Mouse (Mus musculus): ENCODE measurements at regions not wholly inside any gene's neighbourhood (a gene's known extent, or its start where the extent isn't known, plus 50 kb on each side); places are given as distances from the start of the nearest gene placed in this dataset.
"Not testable (repeated sequence)": the region's sequence is repeated elsewhere in the genome, so short reads cannot be mapped to it uniquely, and the experiment has no call there.

DNA sequence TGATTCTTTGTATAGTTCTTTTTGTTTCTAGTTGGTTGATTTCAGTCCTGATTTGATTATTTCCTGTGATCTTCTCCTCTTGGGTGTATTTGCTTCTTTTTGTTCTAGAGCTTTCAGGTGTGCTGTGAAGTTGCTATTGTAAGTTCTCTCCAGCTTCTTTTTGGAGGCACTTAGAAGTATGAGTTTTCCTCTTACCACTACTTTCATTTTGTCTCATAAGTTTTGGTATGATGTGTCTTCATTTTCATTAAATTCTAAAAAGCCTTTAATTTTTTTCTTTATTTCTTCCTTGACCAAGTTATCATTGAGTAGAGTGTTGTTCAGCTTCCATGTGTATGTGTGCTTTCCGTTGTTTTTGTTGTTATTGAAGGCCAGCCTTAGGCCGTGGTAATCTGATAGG, 195.3 kb upstream of the Btg1 start:
- DNase-seq (ENCODE audit: low spot score in 2 of 2), result not testable (repeated sequence)

DNA sequence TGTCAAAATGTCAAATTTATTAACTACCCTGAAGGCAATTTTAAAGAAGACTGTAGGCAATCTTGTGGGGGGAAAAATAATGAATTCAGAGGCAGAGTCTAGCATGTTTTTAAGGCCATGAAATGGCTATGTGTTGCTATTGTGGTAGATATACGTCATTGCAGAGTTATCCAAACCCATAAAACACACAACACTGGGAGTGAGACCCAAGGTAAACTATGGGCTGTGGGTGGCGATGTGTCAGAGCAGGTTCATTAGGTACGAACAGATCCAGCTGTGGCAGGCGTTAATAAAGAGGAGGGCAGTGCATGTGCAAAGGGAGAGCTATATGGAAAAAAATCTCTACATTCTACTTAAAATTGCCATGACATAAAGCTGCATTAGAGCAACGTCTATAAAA, 189.4 kb upstream of the Btg1 start:
- DNase-seq (ENCODE audit: low spot score in 2 of 2), result no peak

DNA sequence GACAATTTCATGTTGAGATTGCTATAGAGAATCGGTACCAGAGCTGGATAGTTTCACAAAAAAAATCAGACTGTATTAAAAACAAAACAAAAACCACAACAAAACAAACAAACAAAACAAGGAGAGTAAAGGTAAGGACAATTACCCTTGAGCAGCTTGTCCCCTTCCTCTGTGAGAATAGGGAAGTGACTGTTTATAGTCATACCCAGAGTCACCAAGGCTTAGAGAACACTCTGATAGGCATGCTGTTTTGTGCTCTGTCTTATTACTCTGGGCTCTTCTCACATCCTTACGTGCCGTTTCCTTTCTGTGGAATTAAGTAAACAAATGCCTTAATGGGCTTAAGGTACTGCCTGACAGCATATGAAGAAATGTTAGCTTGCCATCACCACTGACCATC, 186.7 kb upstream of the Btg1 start:
- DNase-seq (ENCODE audit: low spot score in 2 of 2), result no peak

DNA sequence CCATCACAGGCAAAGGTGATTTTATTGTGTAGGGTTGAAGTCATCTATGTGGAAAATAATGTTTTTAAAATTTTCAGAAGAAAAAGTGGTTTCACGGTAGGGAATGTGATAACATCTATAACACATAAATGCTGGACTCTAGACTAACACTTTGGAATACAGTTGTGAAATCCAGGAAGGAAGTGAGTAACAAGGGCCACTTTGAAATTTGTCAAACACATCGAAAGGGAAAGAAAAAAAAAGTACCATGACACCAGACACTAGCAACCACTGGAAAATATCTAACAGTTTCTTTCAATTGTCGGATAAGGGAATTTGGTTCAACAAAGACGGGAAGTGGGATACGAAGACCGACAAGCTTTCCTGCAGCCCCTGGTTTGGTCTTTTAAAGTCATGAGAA, 181.7 kb upstream of the Btg1 start:
- DNase-seq (ENCODE audit: low spot score in 2 of 2), result no peak

DNA sequence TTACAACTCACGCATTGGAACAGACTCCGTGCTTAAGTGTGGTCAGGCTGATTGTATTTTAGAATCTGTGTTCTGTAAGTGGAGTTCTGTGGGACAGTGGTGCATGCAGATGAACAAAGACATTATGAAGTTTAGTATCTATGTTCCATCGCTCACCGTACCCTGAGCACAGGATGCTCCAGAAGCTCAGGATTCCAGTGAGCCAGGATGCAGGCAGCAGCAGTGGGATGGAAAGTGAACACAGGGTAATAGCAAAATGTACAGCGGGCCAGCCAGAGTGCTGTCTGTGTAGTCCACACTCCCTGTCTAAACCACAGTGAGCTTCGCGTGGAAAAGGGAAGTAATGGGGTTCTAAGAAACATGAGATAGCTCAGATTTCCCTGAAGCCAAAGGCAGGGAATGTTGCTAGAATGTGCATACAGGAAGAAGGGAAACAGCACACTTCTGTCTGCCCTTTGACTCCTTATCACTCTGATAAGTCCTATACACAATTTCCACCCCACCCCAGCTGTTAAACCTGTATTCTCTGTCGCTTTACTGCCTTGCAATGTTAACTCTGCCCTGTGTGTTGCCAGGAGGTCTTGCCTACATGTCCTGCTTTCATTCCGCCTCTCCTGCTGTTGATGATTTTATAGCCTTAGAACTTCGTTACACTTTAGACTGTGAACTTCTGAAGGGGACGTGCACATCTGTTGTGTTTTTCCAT, 178.3 kb upstream of the Btg1 start:
- no peak for DNase-seq (ENCODE audit: low spot score in 2 of 2)

DNA sequence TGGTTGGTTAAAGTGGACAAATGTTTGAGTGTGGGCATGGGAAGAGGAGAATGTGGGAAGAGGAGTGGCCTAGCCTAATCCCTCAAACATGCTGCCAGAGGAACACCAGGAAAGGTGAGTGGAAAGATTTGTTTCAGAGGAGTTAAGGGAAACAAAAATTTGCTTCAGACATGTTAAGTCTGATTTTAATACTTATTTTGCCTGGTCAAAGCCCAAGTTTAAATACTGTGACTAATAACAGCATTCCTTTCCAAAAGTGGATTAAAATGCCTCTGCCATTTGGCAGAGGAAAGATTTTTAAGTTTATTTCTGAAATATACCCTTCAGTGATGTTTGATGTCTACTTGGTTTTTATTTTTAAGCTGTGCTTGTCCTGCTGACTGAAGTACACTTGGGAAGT, 174.6 kb upstream of the Btg1 start:
- no peak for DNase-seq (ENCODE audit: low spot score in 2 of 2)

DNA sequence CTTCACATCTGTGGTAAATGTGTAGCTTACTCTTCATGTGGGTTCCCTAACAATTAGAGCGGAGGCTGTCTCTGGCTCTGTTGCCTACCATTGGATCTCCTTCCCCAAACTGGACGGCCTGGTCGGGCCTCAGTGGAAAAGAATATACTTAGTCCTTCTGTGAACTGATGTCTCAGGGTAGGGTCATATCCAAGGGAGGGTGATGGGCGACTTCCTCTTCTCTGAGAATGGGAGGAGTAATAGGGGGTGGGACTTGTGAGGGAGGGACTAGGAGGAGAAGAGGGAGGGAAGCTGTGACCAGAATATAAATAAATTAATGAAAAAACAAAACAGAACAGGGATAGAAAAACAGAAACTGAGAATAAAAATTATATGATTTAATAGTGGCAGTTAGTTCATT, 166.5 kb upstream of the Btg1 start:
- no peak for DNase-seq (ENCODE audit: low spot score in 2 of 2)

DNA sequence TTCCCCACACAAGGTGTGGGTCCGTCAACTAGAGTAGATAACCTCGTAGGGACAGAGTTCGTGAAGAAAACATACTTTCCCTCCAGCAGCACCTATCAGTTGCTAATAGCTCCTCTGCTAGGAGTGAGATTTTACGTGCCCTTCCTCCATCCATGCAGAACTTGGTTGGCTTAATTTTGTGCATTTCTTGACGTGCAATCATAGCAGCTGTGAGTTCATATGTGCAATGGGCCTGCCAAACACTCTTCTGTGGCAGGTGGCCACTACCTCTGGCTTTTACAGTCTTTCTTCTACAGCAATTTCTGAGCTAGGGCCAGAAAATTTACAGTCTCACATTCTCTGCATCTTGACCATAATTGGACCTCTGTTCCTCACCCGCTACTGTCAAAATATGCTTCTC, 161.9 kb upstream of the Btg1 start:
- DNase-seq (ENCODE audit: low spot score in 2 of 2), result no peak

DNA sequence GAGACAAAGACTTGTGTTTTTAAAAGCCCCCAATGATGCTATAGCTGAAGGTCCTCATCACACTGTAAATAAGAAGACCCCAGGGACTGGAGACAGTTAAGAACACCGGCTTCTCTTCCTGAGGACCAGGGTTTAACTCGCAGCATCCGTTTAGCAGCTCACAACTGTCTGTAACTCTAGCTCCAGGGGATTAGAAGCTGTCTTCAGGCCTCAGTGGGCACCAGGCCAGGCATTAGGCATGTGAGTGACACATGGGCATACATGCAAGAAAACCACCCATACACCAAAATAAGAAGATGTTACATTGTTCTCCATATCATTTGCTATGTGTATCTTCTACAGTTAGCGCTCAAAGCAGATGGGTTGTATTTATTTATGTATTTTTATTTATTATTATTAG, 158.3 kb upstream of the Btg1 start:
- DNase-seq (ENCODE audit: low spot score in 2 of 2), result no peak

DNA sequence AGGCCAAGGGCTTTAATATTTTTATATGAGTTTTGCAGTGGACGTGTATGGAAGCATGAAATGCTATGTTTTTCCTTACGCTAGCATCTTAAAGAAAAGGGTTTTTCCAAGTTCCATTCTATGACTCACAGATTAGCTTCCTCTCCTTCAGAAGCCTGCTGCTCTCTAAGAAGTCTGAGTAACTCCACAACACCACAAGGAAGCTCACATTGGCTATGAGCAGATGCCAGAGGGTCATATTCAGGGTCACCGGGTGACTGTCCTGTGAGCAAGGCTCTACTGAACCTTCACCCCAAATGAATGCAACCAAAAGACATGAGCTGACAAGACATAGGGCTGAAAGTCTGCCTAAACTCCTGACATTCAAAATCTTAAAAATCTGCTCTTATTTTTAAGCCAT, 157.6 kb upstream of the Btg1 start:
- no peak for DNase-seq (ENCODE audit: low spot score in 2 of 2)

DNA sequence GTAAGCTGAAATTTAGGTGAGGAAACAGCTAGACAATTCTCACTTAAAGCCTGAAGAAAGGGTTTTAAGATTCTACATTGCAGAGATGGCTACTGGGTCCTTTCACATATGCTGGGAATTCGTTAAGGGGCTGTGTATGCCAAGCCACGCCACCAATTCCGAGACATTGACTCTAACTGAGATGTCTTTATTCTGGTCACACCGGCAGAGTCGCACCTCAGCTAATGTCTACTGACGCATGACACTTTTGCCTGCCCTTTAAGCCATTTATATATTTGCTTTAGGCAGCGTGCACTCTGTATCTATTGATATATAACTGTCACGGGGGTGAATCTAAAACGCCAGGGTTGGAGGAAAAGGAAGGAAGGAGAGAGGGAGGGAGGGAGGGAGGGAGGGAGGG, 156.7 kb upstream of the Btg1 start:
- DNase-seq (ENCODE audit: low spot score in 2 of 2), result no peak

DNA sequence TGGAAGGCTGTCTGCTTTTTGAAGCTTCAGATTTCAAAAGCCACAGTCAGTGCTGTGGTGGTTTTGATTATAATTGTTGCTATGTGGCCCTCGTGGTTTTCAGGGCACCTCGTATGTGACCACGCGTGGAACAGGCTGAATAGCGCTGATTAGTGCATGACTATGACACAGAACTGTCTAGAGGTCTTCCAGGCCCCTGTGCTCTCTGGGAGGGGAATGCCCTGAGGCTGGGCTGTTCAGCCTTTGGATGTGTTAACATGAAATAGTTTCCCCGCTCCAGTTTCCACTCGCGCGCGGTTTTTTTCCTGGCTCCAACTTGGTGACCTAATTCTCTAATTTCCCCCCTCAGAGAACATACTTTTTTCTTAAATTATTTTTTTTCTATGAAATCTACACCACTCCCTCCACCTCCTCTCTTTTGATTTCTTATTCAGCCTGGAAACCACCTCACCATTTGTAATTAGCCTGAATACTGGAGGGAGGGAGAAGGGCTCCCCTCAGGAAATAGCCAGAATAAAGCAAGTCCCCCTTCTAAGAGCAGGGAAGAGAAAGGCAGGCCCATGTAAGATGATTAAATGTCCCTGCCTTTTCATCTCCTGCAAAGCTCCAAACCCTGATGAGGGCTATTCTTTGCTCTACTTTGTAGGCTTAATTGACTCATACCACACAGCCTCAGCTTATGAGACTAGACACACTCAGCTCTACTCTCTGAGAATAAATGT, 156.0 kb upstream of the Btg1 start:
- DNase-seq (ENCODE audit: low spot score in 2 of 2), result no peak

DNA sequence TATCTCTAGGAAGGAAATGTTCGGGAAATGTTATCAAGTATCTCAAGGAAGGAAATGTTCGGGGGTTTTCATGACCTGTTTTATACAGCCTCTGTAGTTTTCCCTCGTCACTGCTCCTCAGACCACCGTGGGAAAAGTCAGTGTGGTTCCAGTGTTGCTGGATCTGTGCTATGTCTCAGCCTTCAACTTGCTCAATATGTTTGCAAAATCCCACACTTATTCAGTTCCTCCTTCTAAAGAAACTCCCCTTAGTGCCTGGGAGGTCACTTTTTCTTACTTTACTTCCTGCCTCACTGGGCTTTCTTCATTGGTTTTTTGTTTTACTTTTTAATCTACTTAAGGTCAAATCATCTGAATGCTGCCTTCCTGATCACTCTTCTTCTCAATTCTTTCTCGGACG, 150.8 kb upstream of the Btg1 start:
- no peak for DNase-seq (ENCODE audit: low spot score in 2 of 2)

DNA sequence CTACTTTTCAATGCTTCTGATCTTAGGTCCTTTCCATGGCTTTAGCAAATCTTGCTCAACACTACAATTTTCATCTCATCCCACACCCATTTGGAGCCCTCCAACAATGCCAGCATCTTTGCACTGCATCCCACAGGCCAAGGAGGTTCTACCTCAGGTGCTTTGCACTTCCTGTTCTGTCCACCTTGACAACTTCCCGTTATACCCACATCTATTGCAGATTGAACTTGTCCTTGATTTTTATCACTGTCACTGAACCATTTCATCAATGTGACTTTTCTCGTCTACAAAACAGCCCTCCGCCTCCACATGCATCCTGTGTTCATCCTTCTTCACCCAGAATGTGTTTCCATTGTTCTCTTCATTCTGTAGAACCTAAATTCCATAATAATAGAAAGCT, 150.0 kb upstream of the Btg1 start:
- DNase-seq (ENCODE audit: low spot score in 2 of 2), result no peak

DNA sequence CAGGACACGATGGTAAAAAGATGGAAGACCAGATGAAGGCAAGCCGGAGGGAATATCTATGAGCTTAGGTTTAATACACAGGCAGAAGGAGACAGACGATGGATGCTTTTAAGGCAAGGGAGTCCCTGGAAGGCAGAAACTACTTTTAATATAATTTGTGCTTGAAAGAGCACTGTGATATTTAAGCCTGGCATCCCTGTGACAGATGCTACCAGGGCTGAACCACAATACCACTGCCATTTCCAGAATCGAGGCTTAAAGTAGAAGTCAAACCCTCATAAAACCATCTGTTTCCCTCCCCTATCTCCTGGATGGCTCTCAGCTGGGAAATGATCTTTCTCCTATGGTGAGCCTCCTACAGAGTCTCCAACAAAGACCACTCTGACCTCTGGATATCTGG, 149.1 kb upstream of the Btg1 start:
- DNase-seq (ENCODE audit: low spot score in 2 of 2), result peak in 1 of 2 experiments; percentile 24

DNA sequence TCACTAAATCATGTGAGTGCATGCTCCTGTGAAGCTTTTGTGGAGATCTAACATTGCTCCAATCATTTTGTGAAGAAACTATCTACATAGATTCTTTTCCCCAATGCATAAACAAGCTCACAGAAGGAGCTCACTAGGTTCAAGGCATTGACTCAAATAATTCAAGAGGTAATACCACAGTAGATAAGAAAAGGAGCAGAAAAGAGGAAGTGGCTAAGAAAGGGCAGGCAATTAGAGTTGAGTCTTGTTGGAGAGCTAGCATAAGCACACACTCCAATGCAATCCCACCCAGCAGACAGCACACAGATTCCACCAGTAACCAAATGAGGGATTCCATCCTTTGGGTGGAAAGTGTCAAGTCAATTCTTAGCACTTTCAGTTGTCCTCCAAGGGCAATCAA, 145.3 kb upstream of the Btg1 start:
- no peak for DNase-seq (ENCODE audit: low spot score in 2 of 2)

DNA sequence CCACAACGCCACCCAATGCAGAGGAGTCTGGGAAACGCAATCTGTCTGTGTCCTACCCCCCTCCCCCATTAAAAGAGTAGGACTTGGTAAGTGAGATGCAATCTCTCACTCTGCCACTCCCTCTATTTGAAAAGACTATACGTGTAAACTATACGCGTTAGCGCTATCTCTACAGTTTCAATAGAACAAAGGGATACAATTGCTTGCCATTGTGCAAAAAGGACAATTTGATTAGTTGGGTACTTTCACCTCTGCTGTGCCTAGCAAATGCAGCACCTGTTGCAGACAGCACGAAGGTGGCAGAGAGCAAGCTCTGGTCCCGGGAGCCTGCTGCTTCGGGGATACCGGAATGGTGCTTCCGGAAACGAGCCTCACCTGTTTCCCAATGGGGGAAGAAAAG, 137.5 kb upstream of the Btg1 start:
- no peak for DNase-seq (ENCODE audit: low spot score in 2 of 2)

DNA sequence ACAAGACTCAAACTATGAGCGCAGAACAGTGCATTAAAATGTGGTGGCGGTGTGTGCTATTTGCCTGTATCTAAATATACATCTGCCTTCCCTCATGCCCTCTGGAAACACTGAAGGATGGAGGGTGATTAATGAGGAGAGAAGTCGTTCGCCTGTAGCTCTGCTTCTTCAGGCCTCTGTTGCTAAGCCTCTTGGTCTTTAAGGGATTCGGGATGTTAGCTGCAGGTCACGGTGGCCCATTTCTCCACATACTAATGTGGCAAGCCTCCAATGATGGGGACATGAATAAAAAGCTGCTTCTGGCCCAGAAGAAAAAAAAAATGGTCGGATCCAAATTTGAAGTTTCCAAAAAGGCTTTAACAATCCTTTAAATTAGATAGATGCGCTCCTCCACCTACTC, 137.0 kb upstream of the Btg1 start:
- no peak for DNase-seq (ENCODE audit: low spot score in 2 of 2)

DNA sequence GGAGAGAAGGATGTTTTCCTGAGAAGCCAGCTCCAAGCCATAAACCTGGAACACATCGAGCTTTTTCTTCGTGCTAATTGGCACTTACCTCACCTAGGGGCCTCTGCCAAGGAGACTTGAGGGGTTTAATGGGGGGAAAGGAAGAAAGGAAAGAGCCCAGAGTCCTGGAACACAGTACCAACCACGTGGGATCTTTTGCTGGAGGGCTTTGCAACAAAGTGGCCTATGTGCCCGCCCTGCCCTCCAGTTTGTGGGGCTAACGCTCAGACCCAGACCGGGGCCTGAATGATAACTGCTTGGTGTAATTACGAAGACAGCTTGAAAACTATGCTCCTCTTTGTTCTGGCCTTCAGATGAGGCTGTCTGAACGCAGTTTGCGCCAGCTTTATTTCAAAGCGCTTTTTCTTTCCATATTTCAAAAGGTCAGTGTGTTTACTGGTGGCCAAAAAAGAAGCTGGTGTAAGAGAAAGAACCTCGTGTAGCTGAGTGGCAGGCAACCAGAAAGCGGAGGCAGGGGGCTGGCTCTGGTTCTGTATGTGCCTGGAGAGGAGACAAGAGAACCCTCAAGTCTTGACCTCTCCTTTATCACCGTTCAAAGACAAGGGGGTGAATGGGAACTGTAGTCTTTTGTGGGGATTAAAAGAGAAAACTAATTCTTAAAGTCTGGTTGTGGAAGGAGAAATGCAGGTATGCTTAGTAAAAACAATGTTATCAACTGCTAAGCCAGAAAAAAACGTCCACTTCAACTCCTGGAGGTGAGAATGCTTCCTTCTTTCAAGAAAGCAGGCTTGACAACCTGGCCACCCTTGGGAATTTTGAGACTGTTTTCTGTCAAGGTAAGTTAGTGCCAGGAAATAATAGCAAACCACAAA, 136.1 kb upstream of the Btg1 start:
- DNase-seq (ENCODE audit: low spot score in 2 of 2), result peak; percentile 73 to 81

DNA sequence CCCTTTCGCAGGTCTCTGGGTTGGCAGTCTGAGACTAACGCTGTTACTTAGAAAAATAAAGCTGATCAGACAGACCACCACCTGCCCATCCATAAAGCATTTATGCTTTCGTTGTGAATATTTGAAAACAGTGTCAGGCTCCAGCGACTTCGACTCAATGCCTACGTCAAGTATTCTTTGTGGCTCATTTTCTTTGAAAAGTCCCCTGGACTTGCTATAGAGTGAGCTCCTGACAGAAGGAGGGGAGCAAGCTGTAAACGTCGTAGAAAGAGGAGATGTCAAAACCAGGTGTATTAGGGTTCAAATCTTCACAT, 135.5 kb upstream of the Btg1 start:
- no peak for DNase-seq (ENCODE audit: low spot score in 2 of 2)

DNA sequence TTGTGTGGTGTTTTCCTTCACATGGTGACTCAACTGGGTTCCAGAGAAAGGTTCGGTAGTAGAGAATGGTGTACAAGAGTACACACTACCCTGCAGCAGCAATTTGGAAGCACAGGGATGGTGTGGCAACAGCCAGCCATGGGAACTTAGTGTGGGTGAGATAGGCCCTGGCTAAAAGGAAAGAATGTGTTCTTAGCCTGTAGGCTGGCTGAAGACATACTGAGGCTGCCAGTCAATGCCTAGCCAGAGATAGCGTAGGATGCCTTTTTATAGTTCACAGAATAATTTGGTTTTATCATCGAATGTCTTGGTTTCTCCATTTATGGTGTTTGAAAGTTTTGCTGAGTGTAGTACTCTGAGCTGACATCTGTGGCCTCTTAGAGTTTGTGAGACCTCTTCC, 130.1 kb upstream of the Btg1 start:
- DNase-seq (ENCODE audit: low spot score in 2 of 2), result no peak

DNA sequence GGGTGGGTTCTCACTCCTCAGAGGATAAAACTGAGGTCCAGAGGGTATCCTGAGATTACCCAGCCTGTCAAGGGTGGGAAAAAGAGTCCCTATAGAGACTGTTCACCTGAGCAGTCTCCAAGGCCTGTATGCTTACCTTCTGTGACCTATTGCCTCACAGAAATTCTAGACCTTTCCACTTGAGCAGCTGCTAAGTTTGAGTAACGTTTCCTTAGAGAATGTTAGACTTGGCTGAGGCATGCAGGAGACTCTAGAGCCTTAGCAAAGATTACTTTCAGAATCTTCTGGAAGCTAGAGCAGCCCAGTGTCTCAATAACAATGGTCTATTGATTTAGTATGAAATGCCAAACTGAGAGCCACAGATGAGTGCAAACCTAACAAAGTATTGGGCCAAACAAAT, 123.1 kb upstream of the Btg1 start:
- no peak for DNase-seq (ENCODE audit: low spot score in 2 of 2)

DNA sequence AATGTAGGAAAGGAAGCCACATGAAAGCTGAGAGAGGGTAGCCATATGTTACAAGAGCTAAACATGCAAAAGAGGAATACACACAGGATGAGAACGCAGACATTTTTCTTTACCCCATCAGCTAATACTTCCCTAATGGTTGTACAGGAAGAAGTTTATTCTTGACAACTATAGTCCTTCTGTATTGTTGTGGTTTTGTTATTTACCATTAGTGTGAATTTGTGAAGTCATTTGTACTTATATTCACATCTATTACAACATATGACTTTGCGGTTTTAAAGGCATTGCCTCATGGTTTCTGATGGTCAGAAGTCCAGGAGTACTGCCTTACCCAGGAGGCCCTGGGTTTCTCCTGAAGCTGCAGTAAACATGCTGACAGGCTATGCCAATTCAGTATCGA, 120.1 kb upstream of the Btg1 start:
- no peak for DNase-seq (ENCODE audit: low spot score in 2 of 2)

Data from right cerebral cortex, postnatal 10 days (tissue).